Mouse (Mus musculus): ENCODE data around the gene Slc35e3. TPM values are rescaled to one million over a fixed set of nuclear protein-coding genes. Genes with fewer than 3 reads are reported as not detected.

Slc35e3 gene
- polyA plus RNA-seq, 1 experiment from 2014 or later: 13.0 TPM

DNA sequence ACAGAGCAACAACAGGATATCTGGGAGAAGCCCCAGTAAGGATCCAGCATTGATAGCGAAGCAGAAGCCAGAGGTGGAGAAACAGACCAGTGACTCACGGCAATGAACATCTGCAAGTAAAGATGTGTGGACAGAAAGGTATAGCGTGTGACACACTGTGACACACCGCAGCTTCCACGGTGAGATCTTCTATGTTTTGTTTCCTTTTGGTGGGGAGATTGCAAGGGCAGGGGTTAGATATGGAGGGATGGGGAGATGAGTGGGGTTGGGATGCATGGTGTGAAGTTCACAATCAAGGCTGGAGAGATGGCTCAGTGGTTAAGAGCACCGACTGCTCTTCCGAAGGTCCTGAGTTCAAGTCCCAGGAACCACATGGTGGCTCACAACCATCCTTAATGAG lies 16.0 kb downstream of the Slc35e3 start:
- Histone ChIP-seq H3K27ac (ENCODE audit: low read length) (no peak overlapping the region), H3K9me3 (ENCODE audit: control insufficient read depth, low read depth, low read length) (no peaks in the 10 kb centered on the region), H3K27me3 (ENCODE audit: control insufficient read depth, insufficient read depth, low read length) (no peaks in the 10 kb centered on the region), H3K36me3 (ENCODE audit: control insufficient read depth, insufficient read depth, low read length) (no peaks in the 10 kb centered on the region), H3K4me2 (replicated peaks; ENCODE audit: low read depth, low read length) (no peak overlapping the region), H3K9ac (replicated peaks; ENCODE audit: low read depth, low read length) (no peak overlapping the region), H3K4me1 (ENCODE audit: control insufficient read depth, insufficient read depth, low read length) (no peaks in the 10 kb centered on the region), H3K4me3 (ENCODE audit: low read depth, low read length) (no peak overlapping the region)
- WGBS: 92% methylated on average over 7 of the region's 7 CpGs
- no peak for ATAC-seq (ENCODE audit: insufficient number of reproducible peaks, insufficient read depth, low FRiP score, low read depth)

- no peaks in the 10 kb centered on the region for H3K36me3 ChIP-seq (ENCODE audit: control insufficient read depth, insufficient read depth, low read length)
- no peak overlapping the region for H3K27ac ChIP-seq (ENCODE audit: low read length)
- no peaks in the 10 kb centered on the region for H3K27me3 ChIP-seq (ENCODE audit: control insufficient read depth, insufficient read depth, low read length)
- 57% methylated on average over 11 of the region's 11 CpGs for WGBS
- H3K4me3 ChIP-seq (ENCODE audit: low read depth, low read length): no peak overlapping the region
- no peak overlapping the region for H3K4me2 ChIP-seq (replicated peaks; ENCODE audit: low read depth, low read length)
- no peak overlapping the region for H3K9ac ChIP-seq (replicated peaks; ENCODE audit: low read depth, low read length)
- peak; percentile 38; the same call in 1 of the 2 replicates for ATAC-seq (ENCODE audit: insufficient number of reproducible peaks, insufficient read depth, low FRiP score, low read depth)
- no peaks in the 10 kb centered on the region for H3K9me3 ChIP-seq (ENCODE audit: control insufficient read depth, low read depth, low read length)
- no peaks in the 10 kb centered on the region for H3K4me1 ChIP-seq (ENCODE audit: control insufficient read depth, insufficient read depth, low read length)
Observed at GRCm38 (mm10) chr10:117729139-117729814, 16.9 kb downstream of the Slc35e3 start.

GRCm38 (mm10) chr10:117728574-117728973 lies 17.6 kb downstream of the Slc35e3 start:
- H3K36me3 ChIP-seq (ENCODE audit: control insufficient read depth, insufficient read depth, low read length): no peaks in the 10 kb centered on the region
- 85% methylated on average over 5 of the region's 5 CpGs for WGBS

DNA sequence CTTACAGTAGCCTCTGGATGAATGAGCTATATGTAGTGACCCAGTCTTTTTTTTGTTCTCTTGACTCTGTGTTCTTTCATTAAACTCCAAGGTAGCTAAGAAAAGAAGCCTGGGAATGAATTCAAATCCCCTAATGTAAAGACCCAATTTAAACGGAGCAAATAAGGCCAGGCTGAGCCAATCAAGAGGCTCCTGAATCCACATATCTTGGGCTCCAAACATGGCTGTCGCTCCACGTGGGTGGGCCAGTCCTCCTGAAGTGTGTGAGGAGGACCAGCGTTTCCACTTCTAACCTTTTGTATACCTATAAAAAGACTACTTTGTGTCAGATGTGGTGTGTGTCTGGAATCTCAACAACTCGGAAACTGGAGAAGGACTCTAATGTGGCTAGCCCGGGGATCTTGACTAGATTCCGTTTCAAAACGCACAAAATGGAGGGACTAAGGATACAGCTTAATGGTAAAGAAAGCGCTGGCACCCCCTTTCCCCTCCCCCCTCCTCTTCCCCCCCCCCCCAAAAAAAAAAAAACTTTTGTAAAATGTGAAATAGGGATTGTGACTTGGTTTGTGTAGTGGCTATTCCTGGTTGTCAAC lies 18.6 kb downstream of the Slc35e3 start:
- Histone ChIP-seq H3K4me3 (ENCODE audit: low read depth, low read length) (no peak overlapping the region), H3K27me3 (ENCODE audit: control insufficient read depth, insufficient read depth, low read length) (no peaks in the 10 kb centered on the region), H3K36me3 (ENCODE audit: control insufficient read depth, insufficient read depth, low read length) (no peaks in the 10 kb centered on the region), H3K9ac (replicated peaks; ENCODE audit: low read depth, low read length) (no peak overlapping the region), H3K27ac (ENCODE audit: low read length) (no peak overlapping the region), H3K9me3 (ENCODE audit: control insufficient read depth, low read depth, low read length) (no peaks in the 10 kb centered on the region), H3K4me1 (ENCODE audit: control insufficient read depth, insufficient read depth, low read length) (no peaks in the 10 kb centered on the region), H3K4me2 (replicated peaks; ENCODE audit: low read depth, low read length) (no peak overlapping the region)
- 76% methylated on average over 9 of the region's 9 CpGs for WGBS
- ATAC-seq (ENCODE audit: insufficient number of reproducible peaks, insufficient read depth, low FRiP score, low read depth): no peak

More at GRCm38 (mm10) chr10:117728574-117728973, 17.6 kb downstream of the Slc35e3 start:
- Histone ChIP-seq H3K4me2 (replicated peaks; ENCODE audit: low read depth, low read length) (no peak overlapping the region), H3K9me3 (ENCODE audit: control insufficient read depth, low read depth, low read length) (no peaks in the 10 kb centered on the region), H3K27ac (ENCODE audit: low read length) (no peak overlapping the region), H3K9ac (replicated peaks; ENCODE audit: low read depth, low read length) (no peak overlapping the region), H3K4me3 (ENCODE audit: low read depth, low read length) (no peak overlapping the region), H3K4me1 (ENCODE audit: control insufficient read depth, insufficient read depth, low read length) (no peaks in the 10 kb centered on the region), H3K27me3 (ENCODE audit: control insufficient read depth, insufficient read depth, low read length) (no peaks in the 10 kb centered on the region)
- ATAC-seq (ENCODE audit: insufficient number of reproducible peaks, insufficient read depth, low FRiP score, low read depth): no peak

- H3K4me2 ChIP-seq (replicated peaks; ENCODE audit: low read depth, low read length): no peak overlapping the region
- no peaks in the 10 kb centered on the region for H3K27me3 ChIP-seq (ENCODE audit: control insufficient read depth, insufficient read depth, low read length)
- H3K27ac ChIP-seq (ENCODE audit: low read length): no peak overlapping the region
- H3K9ac ChIP-seq (replicated peaks; ENCODE audit: low read depth, low read length): no peak overlapping the region
- H3K36me3 ChIP-seq (ENCODE audit: control insufficient read depth, insufficient read depth, low read length): no peaks in the 10 kb centered on the region
- 93% methylated on average over 4 of the region's 4 CpGs for WGBS
- H3K9me3 ChIP-seq (ENCODE audit: control insufficient read depth, low read depth, low read length): no peaks in the 10 kb centered on the region
- H3K4me3 ChIP-seq (ENCODE audit: low read depth, low read length): no peak overlapping the region
- H3K4me1 ChIP-seq (ENCODE audit: control insufficient read depth, insufficient read depth, low read length): no peaks in the 10 kb centered on the region
- no peak for ATAC-seq (ENCODE audit: insufficient number of reproducible peaks, insufficient read depth, low FRiP score, low read depth)
Observed at GRCm38 (mm10) chr10:117726888-117727385, 19.2 kb downstream of the Slc35e3 start.

GRCm38 (mm10) chr10:117726350-117726749 lies 19.8 kb downstream of the Slc35e3 start:
- H3K4me2 ChIP-seq (replicated peaks; ENCODE audit: low read depth, low read length): no peak overlapping the region
- no peaks in the 10 kb centered on the region for H3K36me3 ChIP-seq (ENCODE audit: control insufficient read depth, insufficient read depth, low read length)
- H3K4me3 ChIP-seq (ENCODE audit: low read depth, low read length): no peak overlapping the region
- H3K9me3 ChIP-seq (ENCODE audit: control insufficient read depth, low read depth, low read length): no peaks in the 10 kb centered on the region
- H3K27me3 ChIP-seq (ENCODE audit: control insufficient read depth, insufficient read depth, low read length): no peaks in the 10 kb centered on the region
- 94% methylated on average over 4 of the region's 4 CpGs for WGBS
- H3K4me1 ChIP-seq (ENCODE audit: control insufficient read depth, insufficient read depth, low read length): no peaks in the 10 kb centered on the region
- no peak overlapping the region for H3K27ac ChIP-seq (ENCODE audit: low read length)
- no peak for ATAC-seq (ENCODE audit: insufficient number of reproducible peaks, insufficient read depth, low FRiP score, low read depth)
- no peak overlapping the region for H3K9ac ChIP-seq (replicated peaks; ENCODE audit: low read depth, low read length)

DNA sequence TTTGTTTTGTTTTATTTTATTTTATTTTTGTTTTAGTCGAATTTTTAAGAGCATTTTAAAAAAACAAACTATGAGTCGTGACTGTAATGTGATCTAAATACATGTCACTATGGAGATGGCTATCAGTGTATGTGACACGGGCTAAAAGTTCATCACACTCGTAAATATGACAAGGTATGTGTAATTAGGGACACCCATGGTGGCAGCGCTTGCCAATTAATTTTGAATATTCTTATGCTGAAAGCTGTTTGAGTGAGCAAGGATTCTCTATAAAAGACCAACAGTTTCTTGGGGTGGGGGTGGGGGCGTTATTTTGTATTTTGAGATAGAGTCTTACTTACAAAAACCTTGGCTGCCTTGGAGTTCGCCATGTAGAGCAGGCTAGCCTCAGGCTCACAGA lies 20.5 kb downstream of the Slc35e3 start:
- 73% methylated on average over 7 of the region's 7 CpGs for WGBS
- H3K27ac ChIP-seq (ENCODE audit: low read length): no peak overlapping the region
- no peak overlapping the region for H3K4me3 ChIP-seq (ENCODE audit: low read depth, low read length)
- no peak overlapping the region for H3K9ac ChIP-seq (replicated peaks; ENCODE audit: low read depth, low read length)
- no peaks in the 10 kb centered on the region for H3K27me3 ChIP-seq (ENCODE audit: control insufficient read depth, insufficient read depth, low read length)
- no peak for ATAC-seq (ENCODE audit: insufficient number of reproducible peaks, insufficient read depth, low FRiP score, low read depth)
- no peaks in the 10 kb centered on the region for H3K36me3 ChIP-seq (ENCODE audit: control insufficient read depth, insufficient read depth, low read length)
- H3K9me3 ChIP-seq (ENCODE audit: control insufficient read depth, low read depth, low read length): no peaks in the 10 kb centered on the region
- no peak overlapping the region for H3K4me2 ChIP-seq (replicated peaks; ENCODE audit: low read depth, low read length)
- H3K4me1 ChIP-seq (ENCODE audit: control insufficient read depth, insufficient read depth, low read length): no peaks in the 10 kb centered on the region

- no peaks in the 10 kb centered on the region for H3K4me1 ChIP-seq (ENCODE audit: control insufficient read depth, insufficient read depth, low read length)
- H3K4me3 ChIP-seq (ENCODE audit: low read depth, low read length): no peak overlapping the region
- H3K4me2 ChIP-seq (replicated peaks; ENCODE audit: low read depth, low read length): no peak overlapping the region
- no peaks in the 10 kb centered on the region for H3K9me3 ChIP-seq (ENCODE audit: control insufficient read depth, low read depth, low read length)
- no peaks in the 10 kb centered on the region for H3K27me3 ChIP-seq (ENCODE audit: control insufficient read depth, insufficient read depth, low read length)
- H3K9ac ChIP-seq (replicated peaks; ENCODE audit: low read depth, low read length): no peak overlapping the region
- 93% methylated on average over 3 of the region's 3 CpGs for WGBS
- H3K27ac ChIP-seq (ENCODE audit: low read length): no peak overlapping the region
- no peaks in the 10 kb centered on the region for H3K36me3 ChIP-seq (ENCODE audit: control insufficient read depth, insufficient read depth, low read length)
- no peak for ATAC-seq (ENCODE audit: insufficient number of reproducible peaks, insufficient read depth, low FRiP score, low read depth)
Observed at GRCm38 (mm10) chr10:117724804-117725361, 21.3 kb downstream of the Slc35e3 start.

All from stomach, embryonic 14.5 days (tissue).